Mouse (Mus musculus) kidney, adult 2 months (tissue): ENCODE measurements at regions not wholly inside any gene's neighbourhood (a gene's known extent, or its start where the extent isn't known, plus 50 kb on each side); places are given as distances from the start of the nearest gene placed in this dataset.
"Not testable (repeated sequence)": the region's sequence is repeated elsewhere in the genome, so short reads cannot be mapped to it uniquely, and the experiment has no call there.

Source experiments
- DNase-seq: peaks from one replicate; pipeline ENCODE4 v3.0.0; 2021
- H3K27ac ChIP-seq: fragments of 200-500 bp; 2 replicates; pipeline ENCODE4 v1.5.1; 2012; ENCODE audit warnings: low read depth, low read length, control low read depth, inconsistent platforms; ENCODE audit not compliant: insufficient read depth
- H3K27me3 ChIP-seq: fragments of 200-500 bp; replicated peaks from 2 replicates; pipeline ENCODE4 v1.6.1; 2012; ENCODE audit warnings: mild to moderate bottlenecking, moderate library complexity, low read length, inconsistent platforms; ENCODE audit not compliant: control insufficient read depth, insufficient read depth
- H3K36me3 ChIP-seq: fragments of 200-500 bp; 2 replicates; pipeline ENCODE4 v1.6.1; 2012; ENCODE audit warnings: mild to moderate bottlenecking, moderate library complexity, low read length, inconsistent platforms; ENCODE audit not compliant: control insufficient read depth, insufficient read depth
- H3K4me1 ChIP-seq: fragments of 200-500 bp; 2 replicates; pipeline ENCODE4 v1.6.1; 2011; ENCODE audit warnings: low read length; ENCODE audit not compliant: control insufficient read depth, insufficient read depth
- H3K4me3 ChIP-seq: fragments of 200-500 bp; 2 replicates; pipeline ENCODE4 v1.5.1; 2011; ENCODE audit warnings: mild to moderate bottlenecking, low read depth, low read length, control low read depth; ENCODE audit not compliant: insufficient read depth
- CTCF ChIP-seq: fragments of 200-500 bp; conservative IDR thresholded peaks from 2 replicates; pipeline ENCODE4 v1.5.1; 2011; ENCODE audit warnings: low read depth, mild to moderate bottlenecking, control low read depth, low read length, moderate library complexity, mixed read lengths; ENCODE audit not compliant: insufficient read depth, insufficient read length
- POLR2A ChIP-seq: fragments of 200-500 bp; IDR thresholded peaks from one replicate; pipeline ENCODE4 v1.6.1; 2011; ENCODE audit warnings: low read depth, low read length, control low read depth
- WGBS: fragments of 180-500 bp; shearing (Covaris S2); methylation state at CpG from one replicate; pipeline ENCODE4 v1.1.7; 2018; 5-methylcytosine and 5-hydroxymethylcytosine counted together

- WGBS, result 69% methylated on average over 6 of the region's 6 CpGs
- no peak overlapping the region for H3K4me3 ChIP-seq
These were observed 165.2 kb upstream of the Gdi2 start for GRCm38 (mm10) chr13:3372701-3373100.

GRCm38 (mm10) chr13:3373522-3374220 is 164.2 kb upstream of the Gdi2 start:
- H3K27me3 ChIP-seq, H3K4me3 ChIP-seq, H3K36me3 ChIP-seq, H3K4me1 ChIP-seq, H3K27ac ChIP-seq: not testable (repeated sequence)
- 44% methylated on average over 3 of the region's 3 CpGs for WGBS
- DNase-seq, result peak; percentile 4

More at GRCm38 (mm10) chr13:3372701-3373100, 165.2 kb upstream of the Gdi2 start:
- no peak overlapping the region for H3K27ac ChIP-seq
- no peaks in the 10 kb centered on the region for H3K4me1 ChIP-seq
- no peaks in the 10 kb centered on the region for H3K36me3 ChIP-seq
- DNase-seq, result no peak
- no peaks in the 10 kb centered on the region; the same call in 1 of the 2 replicates for H3K27me3 ChIP-seq
- TF ChIP-seq POLR2A, result no peak
- no peak for TF ChIP-seq CTCF

GRCm38 (mm10) chr13:3374796-3375195 is 163.1 kb upstream of the Gdi2 start:
- DNase-seq, result no peak
- WGBS, result 98% methylated on average over 7 of the region's 7 CpGs
- H3K36me3 ChIP-seq, result no peaks in the 10 kb centered on the region

GRCm38 (mm10) chr13:3377801-3378200 is 160.1 kb upstream of the Gdi2 start:
- not testable (repeated sequence) for H3K4me3 ChIP-seq, H3K4me1 ChIP-seq, H3K27me3 ChIP-seq, H3K36me3 ChIP-seq, H3K27ac ChIP-seq, DNase-seq
- 68% methylated on average over 3 of the region's 3 CpGs for WGBS

More at GRCm38 (mm10) chr13:3374796-3375195, 163.1 kb upstream of the Gdi2 start:
- TF ChIP-seq CTCF (no peak), POLR2A (no peak)
- Histone ChIP-seq H3K4me3 (no peak overlapping the region), H3K27ac (no peak overlapping the region), H3K27me3 (no peaks in the 10 kb centered on the region; the same call in 1 of the 2 replicates), H3K4me1 (no peaks in the 10 kb centered on the region)

- 88% methylated on average over 2 of the region's 2 CpGs for WGBS
- H3K4me1 ChIP-seq, H3K27me3 ChIP-seq, H3K4me3 ChIP-seq, H3K36me3 ChIP-seq, H3K27ac ChIP-seq, DNase-seq: not testable (repeated sequence)
These were observed 132.1 kb upstream of the Gdi2 start for GRCm38 (mm10) chr13:3405783-3406182.

- peak; percentile 92 for DNase-seq
- H3K4me3 ChIP-seq, H3K4me1 ChIP-seq, H3K27ac ChIP-seq, H3K36me3 ChIP-seq, H3K27me3 ChIP-seq: not testable (repeated sequence)
- WGBS, result 35% methylated on average over 8 of the region's 8 CpGs
- TF ChIP-seq CTCF, result peak; percentile 71
These were observed 131.4 kb upstream of the Gdi2 start for GRCm38 (mm10) chr13:3406236-3407017.

GRCm38 (mm10) chr13:3410281-3410680 is 127.6 kb upstream of the Gdi2 start:
- not testable (repeated sequence) for H3K36me3 ChIP-seq, H3K4me1 ChIP-seq, H3K27me3 ChIP-seq, H3K4me3 ChIP-seq, DNase-seq, H3K27ac ChIP-seq
- 46% methylated on average over 3 of the region's 3 CpGs for WGBS

- DNase-seq, result no peak
- TF ChIP-seq POLR2A, result no peak
- no peak for TF ChIP-seq CTCF
- no peak overlapping the region for H3K4me3 ChIP-seq
- no peaks in the 10 kb centered on the region for H3K4me1 ChIP-seq
- 71% methylated on average over 1 of the region's 1 CpGs for WGBS
- no peaks in the 10 kb centered on the region for H3K27me3 ChIP-seq
- H3K27ac ChIP-seq, result no peak overlapping the region
- no peaks in the 10 kb centered on the region for H3K36me3 ChIP-seq
These were observed 120.8 kb upstream of the Gdi2 start for GRCm38 (mm10) chr13:3417026-3417425.

- not testable (repeated sequence) for H3K27ac ChIP-seq, H3K4me3 ChIP-seq, DNase-seq, H3K27me3 ChIP-seq, H3K4me1 ChIP-seq, H3K36me3 ChIP-seq
- 85% methylated on average over 6 of the region's 6 CpGs for WGBS
These were observed 82.5 kb upstream of the Gdi2 start for GRCm38 (mm10) chr13:3455374-3455773.
